Mouse (Mus musculus): ENCODE data around the gene Zbtb12. TPM values are rescaled to one million over a fixed set of nuclear protein-coding genes. Genes with fewer than 3 reads are reported as not detected.

Gene Zbtb12
- total and polyA plus RNA-seq, 3 experiments, result 7.6 to 24.3 TPM; not detected in 1

DNA sequence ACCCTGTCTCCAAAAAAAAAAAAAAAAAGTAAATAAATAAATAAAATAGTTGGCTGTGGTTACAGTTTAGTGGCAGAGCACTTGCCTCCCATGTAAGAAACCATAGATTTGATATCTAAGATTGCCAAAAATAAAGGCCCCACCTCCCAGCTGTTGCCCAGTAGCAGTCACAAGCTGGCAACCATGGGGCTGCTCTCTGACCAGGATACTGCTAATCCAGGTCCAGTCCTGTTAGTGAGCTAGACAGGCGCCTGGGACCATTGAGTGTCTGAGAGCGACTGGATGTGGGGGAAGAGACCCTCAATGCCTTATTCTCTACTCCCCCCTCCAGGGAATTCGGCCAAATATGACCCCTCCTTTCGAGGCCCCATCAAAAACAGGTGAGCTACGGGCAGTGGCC lies 37.0 kb downstream of the Zbtb12 start:
- no peak for DNase-seq (ENCODE audit: low read depth, low spot score)
- H3K27me3 ChIP-seq (ENCODE audit: control insufficient read depth in 1 of 2, insufficient read depth in 2 of 2, low read length in 2 of 2), result no peaks in the 10 kb centered on the region
- H3K4me3 ChIP-seq (ENCODE audit: control insufficient read depth in 1 of 2, insufficient read depth in 1 of 2, low read depth in 2 of 2, low read length in 2 of 2), result no peak overlapping the region
- no peak overlapping the region for H3K9ac ChIP-seq (ENCODE audit: control insufficient read depth, low read depth, low read length, poor library complexity, severe bottlenecking)
- peaks cover 0 to 14% of the 10 kb centered on the region in 2 experiments; a peak in 2 of 4 replicates for H3K4me1 ChIP-seq (ENCODE audit: control insufficient read depth in 1 of 2, insufficient read depth in 2 of 2, low read length in 2 of 2)
- H3K9me3 ChIP-seq (replicated peaks; ENCODE audit: insufficient read depth, low read length), result no peaks in the 10 kb centered on the region
- TF ChIP-seq ZNF384 (IDR thresholded peaks at IDR 0.05; ENCODE audit: low read depth, low read length) (0 out of 2 replicates have a peak, but pooled peaks have one; percentile 4), KAT2A (conservative IDR thresholded peaks at IDR 0.05; ENCODE audit: low read depth, low read length) (no peak), BHLHE40 (IDR thresholded peaks at IDR 0.05; ENCODE audit: borderline replicate concordance, low read depth, low read length) (no peak)
- H3K36me3 ChIP-seq (ENCODE audit: control insufficient read depth in 1 of 2, insufficient read depth in 2 of 2, low read length in 2 of 2), result no peaks in the 10 kb centered on the region; a peak in 1 of 4 replicates
- no peaks in the 10 kb centered on the region for H3K79me2 ChIP-seq (ENCODE audit: control insufficient read depth, insufficient read depth, low read length, poor library complexity)
- no peak overlapping the region for H3K27ac ChIP-seq (ENCODE audit: control insufficient read depth, low read depth, low read length)

GRCm38 (mm10) chr17:34917188-34917587 lies 37.9 kb downstream of the Zbtb12 start:
- H3K4me1 ChIP-seq (ENCODE audit: control insufficient read depth in 1 of 2, insufficient read depth in 2 of 2, low read length in 2 of 2), result peaks cover 0 to 14% of the 10 kb centered on the region in 2 experiments; a peak in 2 of 4 replicates
- H3K27ac ChIP-seq (ENCODE audit: control insufficient read depth, low read depth, low read length), result no peak overlapping the region
- no peak overlapping the region for H3K4me3 ChIP-seq (ENCODE audit: control insufficient read depth in 1 of 2, insufficient read depth in 1 of 2, low read depth in 2 of 2, low read length in 2 of 2)
- no peaks in the 10 kb centered on the region for H3K27me3 ChIP-seq (ENCODE audit: control insufficient read depth in 1 of 2, insufficient read depth in 2 of 2, low read length in 2 of 2)
- H3K9me3 ChIP-seq (replicated peaks; ENCODE audit: insufficient read depth, low read length), result no peaks in the 10 kb centered on the region
- H3K36me3 ChIP-seq (ENCODE audit: control insufficient read depth in 1 of 2, insufficient read depth in 2 of 2, low read length in 2 of 2), result no peaks in the 10 kb centered on the region; a peak in 1 of 4 replicates
- DNase-seq (ENCODE audit: low read depth, low spot score), result no peak
- no peaks in the 10 kb centered on the region for H3K79me2 ChIP-seq (ENCODE audit: control insufficient read depth, insufficient read depth, low read length, poor library complexity)
- H3K9ac ChIP-seq (ENCODE audit: control insufficient read depth, low read depth, low read length, poor library complexity, severe bottlenecking), result no peak overlapping the region
- TF ChIP-seq MXI1 (IDR thresholded peaks at IDR 0.05; ENCODE audit: low read depth, low read length), result no peak
- no peak for TF ChIP-seq POLR2AphosphoS5 (IDR thresholded peaks at IDR 0.05; ENCODE audit: borderline replicate concordance, low read depth, low read length)
- no peak for TF ChIP-seq NRF1 (IDR thresholded peaks at IDR 0.05; ENCODE audit: insufficient read depth, low read depth, low read length, poor library complexity, severe bottlenecking)
- TF ChIP-seq TCF12 (IDR thresholded peaks at IDR 0.05; ENCODE audit: low read depth, low read length), result no peak
- TF ChIP-seq TAL1 (IDR thresholded peaks at IDR 0.05; ENCODE audit: low read length), result no peak
- TF ChIP-seq MAFK (IDR thresholded peaks at IDR 0.05; ENCODE audit: borderline replicate concordance, low read depth, low read length), result no peak
- no peak for TF ChIP-seq ELF1 (IDR thresholded peaks at IDR 0.05; ENCODE audit: low read depth, low read length)
- no peak for TF ChIP-seq ETS1 (IDR thresholded peaks at IDR 0.05; ENCODE audit: low read depth, low read length)
- TF ChIP-seq NELFE (IDR thresholded peaks at IDR 0.05; ENCODE audit: low read depth, low read length), result no peak
- TF ChIP-seq BHLHE40 (IDR thresholded peaks at IDR 0.05; ENCODE audit: borderline replicate concordance, low read depth, low read length), result no peak
- TF ChIP-seq TBP (IDR thresholded peaks at IDR 0.05; ENCODE audit: low read depth, low read length), result no peak
- TF ChIP-seq SMC3 (IDR thresholded peaks at IDR 0.05; ENCODE audit: low read depth, low read length), result no peak
- no peak for TF ChIP-seq ZMIZ1 (IDR thresholded peaks at IDR 0.05; ENCODE audit: low read depth, low read length)
- no peak for TF ChIP-seq CHD1 (IDR thresholded peaks at IDR 0.05; ENCODE audit: low read depth, low read length)
- no peak for TF ChIP-seq POLR2AphosphoS2 (IDR thresholded peaks at IDR 0.05; ENCODE audit: low read length)
- no peak for TF ChIP-seq MAZ (IDR thresholded peaks at IDR 0.05; ENCODE audit: low read depth, low read length)
- TF ChIP-seq E2F4 (IDR thresholded peaks at IDR 0.05; ENCODE audit: borderline replicate concordance, low read depth, low read length), result no peak
